Mouse (Mus musculus): ENCODE measurements around the gene Gm364. TPM values are rescaled to one million over a fixed set of nuclear protein-coding genes. Genes with fewer than 3 reads are reported as not detected.
A peak's percentile ranks its signal among the peaks of the same experiment; 100 is the strongest.

The Gm364 gene
- polyA plus RNA-seq, 1 experiment from 2014 or later, result not detected

- H3K9me3 ChIP-seq (replicated peaks; ENCODE audit: control insufficient read depth, low read length), result no peaks in the 10 kb centered on the region
- H3K4me3 ChIP-seq (replicated peaks; ENCODE audit: low read length), result peak within 1 kb of the TSS; percentile 61
- H3K36me3 ChIP-seq (ENCODE audit: control insufficient read depth, insufficient read depth, low read length), result peaks cover 9% of the 10 kb centered on the region; the same call in 1 of the 2 replicates
- ATAC-seq (ENCODE audit: insufficient read depth, low FRiP score), result peak; percentile 94
- peak within 1 kb of the TSS; percentile 55 for H3K4me2 ChIP-seq (ENCODE audit: low read depth, low read length)
- WGBS, result 20% methylated on average over 50 of the region's 50 CpGs
- peak within 1 kb of the TSS; percentile 79 for H3K9ac ChIP-seq (ENCODE audit: low read length)
- no peaks in the 10 kb centered on the region for H3K27me3 ChIP-seq (ENCODE audit: control insufficient read depth, insufficient read depth, low read length)
- peak within 1 kb of the TSS; percentile 97 for H3K27ac ChIP-seq (ENCODE audit: low read length)
- 0 out of 2 replicates have a peak, but pooled peaks cover 2% of the 10 kb centered on the region for H3K4me1 ChIP-seq (ENCODE audit: control insufficient read depth, insufficient read depth, low read length)
Observed at GRCm38 (mm10) chrX:57392367-57393246, 16.3 kb upstream of the Gm364 start, which contains the start of gene Rbmx. TSS of gene Rbmx (minus strand) at chrX:57393036.

DNA sequence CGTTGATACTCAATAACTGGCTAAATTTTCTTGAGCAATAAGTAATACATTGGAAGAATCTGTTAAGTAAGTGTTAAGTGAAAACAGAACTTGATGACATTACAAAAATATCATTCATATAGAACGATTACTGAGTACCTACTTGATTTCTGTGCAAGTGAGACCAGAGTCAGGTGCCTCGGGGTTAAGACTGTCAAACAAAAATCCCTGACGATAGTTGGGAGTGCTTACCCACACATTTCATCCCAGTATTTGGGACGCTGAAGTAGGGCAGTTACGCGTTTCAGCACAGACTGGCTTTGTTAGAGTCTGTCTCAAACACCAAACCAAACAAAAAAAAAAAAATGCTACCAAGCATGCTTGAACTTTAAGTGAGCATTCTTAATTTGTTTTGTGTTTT, 15.5 kb upstream of the Gm364 start:
- H3K27me3 ChIP-seq (ENCODE audit: control insufficient read depth, insufficient read depth, low read length), result no peaks in the 10 kb centered on the region
- WGBS, result 22% methylated on average over 7 of the region's 7 CpGs
- no peak for ATAC-seq (ENCODE audit: insufficient read depth, low FRiP score)
- H3K27ac ChIP-seq (ENCODE audit: low read length), result no peak overlapping the region
- no peaks in the 10 kb centered on the region for H3K9me3 ChIP-seq (replicated peaks; ENCODE audit: control insufficient read depth, low read length)
- H3K36me3 ChIP-seq (ENCODE audit: control insufficient read depth, insufficient read depth, low read length), result peaks cover 9% of the 10 kb centered on the region; the same call in 1 of the 2 replicates
- H3K9ac ChIP-seq (ENCODE audit: low read length), result 0 out of 2 replicates have a peak overlapping the region, but pooled peaks have one; percentile 52
- 0 out of 2 replicates have a peak, but pooled peaks cover 2% of the 10 kb centered on the region for H3K4me1 ChIP-seq (ENCODE audit: control insufficient read depth, insufficient read depth, low read length)
- peak overlapping the region; percentile 44 for H3K4me2 ChIP-seq (ENCODE audit: low read depth, low read length)
- H3K4me3 ChIP-seq (replicated peaks; ENCODE audit: low read length), result peak overlapping the region; percentile 61

GRCm38 (mm10) chrX:57401388-57401787, 7.6 kb upstream of the Gm364 start:
- H3K36me3 ChIP-seq (ENCODE audit: control insufficient read depth, insufficient read depth, low read length), result no peaks in the 10 kb centered on the region
- H3K4me1 ChIP-seq (ENCODE audit: control insufficient read depth, insufficient read depth, low read length), result no peaks in the 10 kb centered on the region
- H3K27ac ChIP-seq (ENCODE audit: low read length), result no peak overlapping the region
- ATAC-seq (ENCODE audit: insufficient read depth, low FRiP score), result no peak
- 79% methylated on average over 1 of the region's 1 CpGs for WGBS
- no peaks in the 10 kb centered on the region; the same call in 1 of the 2 replicates for H3K9me3 ChIP-seq (replicated peaks; ENCODE audit: control insufficient read depth, low read length)
- H3K9ac ChIP-seq (ENCODE audit: low read length), result no peak overlapping the region
- no peak overlapping the region for H3K4me2 ChIP-seq (ENCODE audit: low read depth, low read length)
- no peaks in the 10 kb centered on the region for H3K27me3 ChIP-seq (ENCODE audit: control insufficient read depth, insufficient read depth, low read length)
- no peak overlapping the region for H3K4me3 ChIP-seq (replicated peaks; ENCODE audit: low read length)

- H3K27me3 ChIP-seq (ENCODE audit: control insufficient read depth, insufficient read depth, low read length), result no peaks in the 10 kb centered on the region
- no peak overlapping the region for H3K9ac ChIP-seq (ENCODE audit: low read length)
- ATAC-seq (ENCODE audit: insufficient read depth, low FRiP score), result no peak
- no peaks in the 10 kb centered on the region for H3K4me1 ChIP-seq (ENCODE audit: control insufficient read depth, insufficient read depth, low read length)
- no peak overlapping the region for H3K27ac ChIP-seq (ENCODE audit: low read length)
- H3K9me3 ChIP-seq (replicated peaks; ENCODE audit: control insufficient read depth, low read length), result no peaks in the 10 kb centered on the region; the same call in 1 of the 2 replicates
- H3K4me2 ChIP-seq (ENCODE audit: low read depth, low read length), result no peak overlapping the region
- no peak overlapping the region for H3K4me3 ChIP-seq (replicated peaks; ENCODE audit: low read length)
- H3K36me3 ChIP-seq (ENCODE audit: control insufficient read depth, insufficient read depth, low read length), result no peaks in the 10 kb centered on the region
Observed at GRCm38 (mm10) chrX:57403651-57404050, 5.3 kb upstream of the Gm364 start.

GRCm38 (mm10) chrX:57431610-57432009, 22.7 kb downstream of the Gm364 start:
- Histone ChIP-seq H3K4me3 (replicated peaks; ENCODE audit: low read length) (no peak overlapping the region), H3K27me3 (ENCODE audit: control insufficient read depth, insufficient read depth, low read length) (no peaks in the 10 kb centered on the region), H3K27ac (ENCODE audit: low read length) (no peak overlapping the region), H3K9ac (ENCODE audit: low read length) (no peak overlapping the region), H3K4me2 (ENCODE audit: low read depth, low read length) (no peak overlapping the region), H3K4me1 (ENCODE audit: control insufficient read depth, insufficient read depth, low read length) (no peaks in the 10 kb centered on the region), H3K36me3 (ENCODE audit: control insufficient read depth, insufficient read depth, low read length) (no peaks in the 10 kb centered on the region), H3K9me3 (replicated peaks; ENCODE audit: control insufficient read depth, low read length) (no peaks in the 10 kb centered on the region)
- 5% methylated on average over 2 of the region's 2 CpGs for WGBS
- ATAC-seq (ENCODE audit: insufficient read depth, low FRiP score), result no peak

GRCm38 (mm10) chrX:57433897-57434296, 24.9 kb downstream of the Gm364 start:
- H3K36me3 ChIP-seq (ENCODE audit: control insufficient read depth, insufficient read depth, low read length), result no peaks in the 10 kb centered on the region
- ATAC-seq (ENCODE audit: insufficient read depth, low FRiP score), result no peak
- H3K4me1 ChIP-seq (ENCODE audit: control insufficient read depth, insufficient read depth, low read length), result no peaks in the 10 kb centered on the region
- H3K9ac ChIP-seq (ENCODE audit: low read length), result no peak overlapping the region
- H3K9me3 ChIP-seq (replicated peaks; ENCODE audit: control insufficient read depth, low read length), result no peaks in the 10 kb centered on the region
- H3K27ac ChIP-seq (ENCODE audit: low read length), result no peak overlapping the region
- H3K4me2 ChIP-seq (ENCODE audit: low read depth, low read length), result no peak overlapping the region
- H3K4me3 ChIP-seq (replicated peaks; ENCODE audit: low read length), result no peak overlapping the region
- WGBS, result 97% methylated on average over 2 of the region's 2 CpGs
- no peaks in the 10 kb centered on the region for H3K27me3 ChIP-seq (ENCODE audit: control insufficient read depth, insufficient read depth, low read length)

DNA sequence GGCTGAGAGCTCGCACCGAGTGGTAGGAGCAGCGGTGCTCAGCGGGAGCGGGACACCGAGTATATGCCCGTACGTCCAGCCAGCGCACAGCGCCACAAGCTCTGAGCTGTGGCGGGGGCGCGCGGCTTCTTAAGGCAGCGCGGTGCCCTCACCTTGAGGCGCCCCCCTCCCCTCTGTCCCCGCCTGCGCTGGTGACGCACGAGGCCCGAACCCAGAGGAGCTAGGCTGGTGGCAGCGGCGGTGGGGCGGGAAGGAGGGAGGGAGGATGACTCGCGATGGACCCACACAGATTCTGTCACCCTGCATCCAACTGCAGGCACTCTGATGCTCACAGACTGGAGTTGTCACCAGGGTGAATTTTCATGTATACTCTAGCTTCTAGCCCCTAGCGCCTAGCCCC, 94.7 kb downstream of the Gm364 start, which contains the start of gene Gpr101:
Gpr101 (minus strand) TSS at position 124 of the 400 bp plus-strand sequence.
- Histone ChIP-seq H3K9me3 (replicated peaks; ENCODE audit: control insufficient read depth, low read length) (no peaks in the 10 kb centered on the region), H3K36me3 (ENCODE audit: control insufficient read depth, insufficient read depth, low read length) (no peaks in the 10 kb centered on the region), H3K4me3 (replicated peaks; ENCODE audit: low read length) (peak within 1 kb of the TSS; percentile 13), H3K27me3 (ENCODE audit: control insufficient read depth, insufficient read depth, low read length) (peaks cover 15% of the 10 kb centered on the region), H3K4me2 (ENCODE audit: low read depth, low read length) (peak within 1 kb of the TSS; percentile 43), H3K9ac (ENCODE audit: low read length) (no peak within 1 kb of the TSS), H3K27ac (ENCODE audit: low read length) (no peak within 1 kb of the TSS), H3K4me1 (ENCODE audit: control insufficient read depth, insufficient read depth, low read length) (no peaks in the 10 kb centered on the region)
- 10% methylated on average over 27 of the region's 28 CpGs for WGBS
- no peak for ATAC-seq (ENCODE audit: insufficient read depth, low FRiP score)

DNA sequence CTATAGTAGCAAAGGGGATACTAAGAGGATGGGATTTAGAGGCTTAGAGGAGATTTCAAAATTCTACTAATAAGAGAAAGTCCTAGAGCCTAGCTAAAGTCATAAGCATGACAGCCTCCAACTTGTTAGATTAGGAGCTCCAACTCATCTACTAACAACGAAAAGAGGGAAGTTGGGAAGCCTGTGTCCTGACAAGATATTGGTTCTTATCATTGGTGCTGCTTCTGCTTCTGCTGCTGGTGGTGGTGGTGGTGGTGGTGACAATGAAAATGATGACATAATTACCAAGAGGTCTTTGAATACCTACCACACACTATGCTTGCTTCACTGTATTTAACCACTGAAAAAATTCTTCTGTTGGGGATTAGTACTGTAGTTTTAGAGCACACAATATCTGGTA, 97.3 kb downstream of the Gm364 start:
- peaks cover 10% of the 10 kb centered on the region for H3K27me3 ChIP-seq (ENCODE audit: control insufficient read depth, insufficient read depth, low read length)
- no peak overlapping the region for H3K9ac ChIP-seq (ENCODE audit: low read length)
- H3K4me3 ChIP-seq (replicated peaks; ENCODE audit: low read length), result no peak overlapping the region
- no peak overlapping the region for H3K4me2 ChIP-seq (ENCODE audit: low read depth, low read length)
- no peaks in the 10 kb centered on the region for H3K36me3 ChIP-seq (ENCODE audit: control insufficient read depth, insufficient read depth, low read length)
- WGBS, result 73% methylated on average over 1 of the region's 1 CpGs
- no peak for ATAC-seq (ENCODE audit: insufficient read depth, low FRiP score)
- no peaks in the 10 kb centered on the region for H3K4me1 ChIP-seq (ENCODE audit: control insufficient read depth, insufficient read depth, low read length)
- H3K27ac ChIP-seq (ENCODE audit: low read length), result no peak overlapping the region
- no peaks in the 10 kb centered on the region for H3K9me3 ChIP-seq (replicated peaks; ENCODE audit: control insufficient read depth, low read length)
